Mouse (Mus musculus): ENCODE data around the gene Sirpa. TPM values are rescaled to one million over a fixed set of nuclear protein-coding genes. Genes with fewer than 3 reads are reported as not detected.

Gene Sirpa
- total RNA-seq, 2 experiments from 2014 or later = 279 to 289 TPM

GRCm38 (mm10) chr2:129677664-129678063 is 85.0 kb downstream of the Sirpa start:
- no peak overlapping the region for H3K27ac ChIP-seq
- no peak for DNase-seq (ENCODE audit: low spot score in 2 of 2)
- TF ChIP-seq CTCF (conservative IDR thresholded peaks at IDR 0.05) = no peak
- H3K4me3 ChIP-seq = no peak overlapping the region

GRCm38 (mm10) chr2:129679066-129679465 is 86.4 kb downstream of the Sirpa start:
- no peak for DNase-seq (ENCODE audit: low spot score in 2 of 2)
- no peak for TF ChIP-seq CTCF (conservative IDR thresholded peaks at IDR 0.05)
- no peak overlapping the region for H3K27ac ChIP-seq
- no peak overlapping the region for H3K4me3 ChIP-seq

GRCm38 (mm10) chr2:129680236-129680635 is 87.6 kb downstream of the Sirpa start:
- no peak for TF ChIP-seq CTCF (conservative IDR thresholded peaks at IDR 0.05)
- no peak for DNase-seq (ENCODE audit: low spot score in 2 of 2)
- no peak overlapping the region for H3K27ac ChIP-seq
- no peak overlapping the region for H3K4me3 ChIP-seq

Other genes with a start within 250 kb of the Sirpa start
- gene Il1b, start 221.7 kb upstream of the Sirpa start, total RNA-seq (2021) = not detected
- under 1 TPM; 0.38 to 0.54 TPM for gene F830045P16Rik, start 56.2 kb upstream of the Sirpa start, total RNA-seq (2021)
- gene Pdyn, start 107.0 kb downstream of the Sirpa start, total RNA-seq (2021) = 10 to 100 TPM; 12.0 to 16.9 TPM
- gene Stk35, start 207.7 kb downstream of the Sirpa start, total RNA-seq (2021) = 10 to 100 TPM; 28.0 to 33.5 TPM